Mouse (Mus musculus) midbrain, embryonic 12.5 days (tissue): ENCODE measurements around the gene Prkaa2. TPM values are rescaled to one million over a fixed set of nuclear protein-coding genes. Genes with fewer than 3 reads are reported as not detected.

Source experiments
- ATAC-seq: fragments of 200-750 bp; cut with Nextera tagmentation; 2 replicates; pipeline ENCODE4 v1.8.0; 2017; ENCODE audit warnings: low read depth, moderate TSS enrichment, moderate library complexity; ENCODE audit not compliant: low FRiP score
- H3K27ac ChIP-seq: fragments of 300-500 bp; sonication (generic); replicated peaks from 2 replicates; pipeline ENCODE4 v1.5.1; 2016; ENCODE audit warnings: mild to moderate bottlenecking
- H3K27me3 ChIP-seq: fragments of 300-500 bp; sonication (generic); 2 replicates; pipeline ENCODE4 v1.6.1; 2016; ENCODE audit warnings: mild to moderate bottlenecking
- H3K36me3 ChIP-seq: fragments of 300-500 bp; sonication (generic); 2 replicates; pipeline ENCODE4 v1.6.1; 2016
- H3K4me1 ChIP-seq: fragments of 300-500 bp; sonication (generic); 2 replicates; pipeline ENCODE4 v1.6.1; 2016
- H3K4me2 ChIP-seq: fragments of 300-500 bp; sonication (generic); replicated peaks from 2 replicates; pipeline ENCODE4 v1.6.1; 2016; ENCODE audit warnings: mild to moderate bottlenecking, moderate library complexity
- H3K4me3 ChIP-seq: fragments of 300-500 bp; sonication (generic); 2 replicates; pipeline ENCODE4 v1.5.1; 2016; ENCODE audit warnings: mild to moderate bottlenecking
- H3K9ac ChIP-seq: fragments of 300-500 bp; sonication (generic); replicated peaks from 2 replicates; pipeline ENCODE4 v1.6.1; 2016; ENCODE audit warnings: mild to moderate bottlenecking, moderate library complexity
- H3K9me3 ChIP-seq: fragments of 300-500 bp; sonication (generic); 2 replicates; pipeline ENCODE4 v1.6.1; 2016; ENCODE audit warnings: mild to moderate bottlenecking
- WGBS: fragments of 180-500 bp; shearing (Covaris S2); methylation state at CpG from one replicate; pipeline ENCODE4 v1.1.7; 2016; 5-methylcytosine and 5-hydroxymethylcytosine counted together
- polyA plus RNA-seq: library from polyadenylated mRNA; unstranded; fragments of >200 nt; fragmentation: Nextera tagmentation; extraction: Ambion mirVana; gene quantifications from 2 replicates; pipeline ENCODE4 v1.2.1, GENCODE M21; 2016

Prkaa2 gene
- polyA plus RNA-seq: 6.2 TPM in 2 replicates

GRCm38 (mm10) chr4:105109199-105109989 lies at the start of gene Prkaa2:
TSS of gene Prkaa2 (minus strand) at chr4:105109890.
- H3K9me3 ChIP-seq: no peaks in the 10 kb centered on the region
- under 1% methylated on average over 71 of the region's 80 CpGs for WGBS
- H3K27me3 ChIP-seq: peaks cover 7% of the 10 kb centered on the region; the same call in 1 of the 2 replicates
- H3K27ac ChIP-seq: peak within 1 kb of the TSS; percentile 65
- peak within 1 kb of the TSS; percentile 82 for H3K9ac ChIP-seq
- peaks cover 15% of the 10 kb centered on the region; the same call in 1 of the 2 replicates for H3K4me1 ChIP-seq
- peak within 1 kb of the TSS; percentile 77 for H3K4me3 ChIP-seq
- peak; percentile 92 for ATAC-seq
- H3K36me3 ChIP-seq: no peaks in the 10 kb centered on the region
- peak within 1 kb of the TSS; percentile 92 for H3K4me2 ChIP-seq

- no peak overlapping the region for H3K27ac ChIP-seq
- peak overlapping the region; percentile 89 for H3K4me3 ChIP-seq
- peaks cover 10% of the 10 kb centered on the region; the same call in 1 of the 2 replicates for H3K36me3 ChIP-seq
- H3K27me3 ChIP-seq: no peaks in the 10 kb centered on the region
- no peak for ATAC-seq
- 18% methylated on average over 6 of the region's 6 CpGs for WGBS
- H3K9me3 ChIP-seq: no peaks in the 10 kb centered on the region
- H3K4me2 ChIP-seq: peak overlapping the region; percentile 72
- peaks cover 32% of the 10 kb centered on the region for H3K4me1 ChIP-seq
- peak overlapping the region; percentile 93 for H3K9ac ChIP-seq
These were observed 49.8 kb upstream of the Prkaa2 start for GRCm38 (mm10) chr4:105159531-105159870.

- no peaks in the 10 kb centered on the region for H3K27me3 ChIP-seq
- H3K9ac ChIP-seq: peak overlapping the region; percentile 93
- no peaks in the 10 kb centered on the region for H3K9me3 ChIP-seq
- H3K27ac ChIP-seq: peak overlapping the region; percentile 93
- H3K4me2 ChIP-seq: peak overlapping the region; percentile 72
- no peak for ATAC-seq
- WGBS: 1% methylated on average over 18 of the region's 18 CpGs
- peaks cover 10% of the 10 kb centered on the region; the same call in 1 of the 2 replicates for H3K36me3 ChIP-seq
- peak overlapping the region; percentile 89 for H3K4me3 ChIP-seq
- peaks cover 34% of the 10 kb centered on the region for H3K4me1 ChIP-seq
These were observed 49.2 kb upstream of the Prkaa2 start for GRCm38 (mm10) chr4:105158651-105159530.

GRCm38 (mm10) chr4:105158169-105158555 lies 48.5 kb upstream of the Prkaa2 start:
- Histone ChIP-seq H3K27ac (peak overlapping the region; percentile 93), H3K4me3 (peak overlapping the region; percentile 89), H3K36me3 (peaks cover 10% of the 10 kb centered on the region; the same call in 1 of the 2 replicates), H3K27me3 (no peaks in the 10 kb centered on the region), H3K9ac (peak overlapping the region; percentile 93), H3K4me2 (peak overlapping the region; percentile 72), H3K4me1 (peaks cover 29% of the 10 kb centered on the region), H3K9me3 (no peaks in the 10 kb centered on the region)
- WGBS: under 1% methylated on average over 26 of the region's 26 CpGs
- ATAC-seq: peak; percentile 76

- Histone ChIP-seq H3K9ac (peak within 1 kb of the TSS; percentile 93), H3K4me2 (peak within 1 kb of the TSS; percentile 72), H3K4me3 (peak within 1 kb of the TSS; percentile 89), H3K9me3 (no peaks in the 10 kb centered on the region), H3K4me1 (peaks cover 25% of the 10 kb centered on the region), H3K36me3 (peaks cover 10% of the 10 kb centered on the region; the same call in 1 of the 2 replicates), H3K27me3 (no peaks in the 10 kb centered on the region), H3K27ac (peak within 1 kb of the TSS; percentile 93)
- under 1% methylated on average over 75 of the region's 77 CpGs for WGBS
- peak; percentile 85 for ATAC-seq
These were observed 47.8 kb upstream of the Prkaa2 start, which contains the start of gene Plpp3 for GRCm38 (mm10) chr4:105157276-105158168. TSS of gene Plpp3 (plus strand) at chr4:105157347.

GRCm38 (mm10) chr4:105156955-105157275 lies 47.2 kb upstream of the Prkaa2 start:
- peak overlapping the region; percentile 93 for H3K27ac ChIP-seq
- 2% methylated on average over 4 of the region's 4 CpGs for WGBS
- peak overlapping the region; percentile 72 for H3K4me2 ChIP-seq
- ATAC-seq: peak; percentile 5; the same call in 1 of the 2 replicates
- peaks cover 25% of the 10 kb centered on the region for H3K4me1 ChIP-seq
- H3K4me3 ChIP-seq: peak overlapping the region; percentile 89
- H3K27me3 ChIP-seq: no peaks in the 10 kb centered on the region
- H3K9me3 ChIP-seq: no peaks in the 10 kb centered on the region
- H3K9ac ChIP-seq: no peak overlapping the region
- H3K36me3 ChIP-seq: peaks cover 10% of the 10 kb centered on the region; the same call in 1 of the 2 replicates

GRCm38 (mm10) chr4:105156281-105156680 lies 46.6 kb upstream of the Prkaa2 start:
- Histone ChIP-seq H3K4me1 (peaks cover 20% of the 10 kb centered on the region), H3K27me3 (no peaks in the 10 kb centered on the region), H3K9ac (no peak overlapping the region), H3K36me3 (0 out of 2 replicates have a peak, but pooled peaks cover 6% of the 10 kb centered on the region), H3K9me3 (no peaks in the 10 kb centered on the region), H3K27ac (0 out of 2 replicates have a peak overlapping the region, but pooled peaks have one; percentile 93), H3K4me3 (no peak overlapping the region), H3K4me2 (no peak overlapping the region)
- WGBS: 86% methylated on average over 7 of the region's 7 CpGs
- ATAC-seq: no peak

GRCm38 (mm10) chr4:105153227-105153626 lies 43.5 kb upstream of the Prkaa2 start:
- no peak for ATAC-seq
- H3K9me3 ChIP-seq: no peaks in the 10 kb centered on the region
- H3K27ac ChIP-seq: no peak overlapping the region
- no peaks in the 10 kb centered on the region for H3K36me3 ChIP-seq
- no peak overlapping the region for H3K4me2 ChIP-seq
- no peak overlapping the region for H3K4me3 ChIP-seq
- no peak overlapping the region for H3K9ac ChIP-seq
- 81% methylated on average over 3 of the region's 3 CpGs for WGBS
- H3K4me1 ChIP-seq: 0 out of 2 replicates have a peak, but pooled peaks cover 3% of the 10 kb centered on the region
- H3K27me3 ChIP-seq: no peaks in the 10 kb centered on the region

GRCm38 (mm10) chr4:105151911-105152690 lies 42.4 kb upstream of the Prkaa2 start:
- H3K4me2 ChIP-seq: no peak overlapping the region
- WGBS: 45% methylated on average over 14 of the region's 14 CpGs
- H3K9ac ChIP-seq: no peak overlapping the region
- H3K9me3 ChIP-seq: no peaks in the 10 kb centered on the region
- H3K36me3 ChIP-seq: no peaks in the 10 kb centered on the region
- no peak overlapping the region for H3K27ac ChIP-seq
- H3K27me3 ChIP-seq: no peaks in the 10 kb centered on the region
- H3K4me3 ChIP-seq: no peak overlapping the region
- no peak; the same call in 1 of the 2 replicates for ATAC-seq
- 0 out of 2 replicates have a peak, but pooled peaks cover 3% of the 10 kb centered on the region for H3K4me1 ChIP-seq

- 88% methylated on average over 7 of the region's 7 CpGs for WGBS
- H3K27ac ChIP-seq: no peak overlapping the region
- no peaks in the 10 kb centered on the region for H3K9me3 ChIP-seq
- H3K4me1 ChIP-seq: 0 out of 2 replicates have a peak, but pooled peaks cover 3% of the 10 kb centered on the region
- no peak for ATAC-seq
- no peak overlapping the region for H3K4me3 ChIP-seq
- H3K9ac ChIP-seq: no peak overlapping the region
- H3K27me3 ChIP-seq: no peaks in the 10 kb centered on the region
- H3K4me2 ChIP-seq: no peak overlapping the region
- no peaks in the 10 kb centered on the region for H3K36me3 ChIP-seq
These were observed 39.8 kb upstream of the Prkaa2 start for GRCm38 (mm10) chr4:105149492-105149891.
